ENCODE assay signal across 8 mouse cellular contexts in genomic region chr3:27316559-27317287, GRCm38 (mm10). TPM values are rescaled to one million over a fixed set of nuclear protein-coding genes. Genes with fewer than 3 reads are reported as not detected.
DNase-seq lines count a peak whose midpoint lies in the region; ATAC-seq and TF ChIP-seq lines count a peak whose summit lies in the region.

TSS of gene Tnfsf10 (plus strand) at chr3:27317028.

- H3K27me3 ChIP-seq in testis, adult 2 months (ENCODE audit: control insufficient read depth, insufficient read depth, low read length) = no peaks in the 10 kb centered on the region
- H3K27me3 ChIP-seq in midbrain, embryonic 14.5 days (ENCODE audit: control insufficient read depth, insufficient read depth, low read length) = no peaks in the 10 kb centered on the region
- no peaks in the 10 kb centered on the region for H3K27me3 ChIP-seq in forebrain, embryonic 15.5 days

- H3K9me3 ChIP-seq in midbrain, embryonic 14.5 days (ENCODE audit: control insufficient read depth, low read length) = no peaks in the 10 kb centered on the region
- H3K9me3 ChIP-seq in forebrain, embryonic 15.5 days = no peaks in the 10 kb centered on the region

- H3K9ac ChIP-seq in midbrain, embryonic 14.5 days (replicated peaks; ENCODE audit: low read length) = no peak within 1 kb of the TSS
- no peak within 1 kb of the TSS for H3K9ac ChIP-seq in forebrain, embryonic 15.5 days (replicated peaks)

- H3K27ac ChIP-seq in testis, adult 2 months (ENCODE audit: control insufficient read depth, insufficient read depth, low read depth, low read length) = 0 out of 2 replicates have a peak within 1 kb of the TSS, but pooled peaks have one; percentile 29
- no peak within 1 kb of the TSS for H3K27ac ChIP-seq in midbrain, embryonic 14.5 days (replicated peaks; ENCODE audit: low read depth, low read length)
- H3K27ac ChIP-seq in forebrain, embryonic 15.5 days (replicated peaks) = no peak within 1 kb of the TSS

- H3K4me3 ChIP-seq in testis, adult 2 months (ENCODE audit: control insufficient read depth, low read depth, low read length) = peak within 1 kb of the TSS; percentile 43
- no peak within 1 kb of the TSS for H3K4me3 ChIP-seq in midbrain, embryonic 14.5 days (replicated peaks; ENCODE audit: low read depth, low read length)
- no peak within 1 kb of the TSS for H3K4me3 ChIP-seq in forebrain, embryonic 15.5 days

- no peak within 1 kb of the TSS for H3K4me2 ChIP-seq in midbrain, embryonic 14.5 days (ENCODE audit: low read length)
- H3K4me2 ChIP-seq in forebrain, embryonic 15.5 days (replicated peaks) = no peak within 1 kb of the TSS

- WGBS in midbrain, embryonic 14.5 days = 69% methylated on average over 9 of the region's 9 CpGs
- WGBS in forebrain, embryonic 15.5 days = 70% methylated on average over 9 of the region's 9 CpGs

- H3K36me3 ChIP-seq in testis, adult 2 months (ENCODE audit: control insufficient read depth, insufficient read depth, low read length) = no peaks in the 10 kb centered on the region
- no peaks in the 10 kb centered on the region for H3K36me3 ChIP-seq in midbrain, embryonic 14.5 days (ENCODE audit: control insufficient read depth, insufficient read depth, low read length)
- H3K36me3 ChIP-seq in forebrain, embryonic 15.5 days = no peaks in the 10 kb centered on the region

- TF ChIP-seq CTCF in testis, adult 2 months (IDR thresholded peaks at IDR 0.05; ENCODE audit: control insufficient read depth, insufficient read depth, insufficient replicate concordance, low read depth, low read length) = no peak

- DNase-seq in gastrocnemius, adult 18-20 months (ENCODE audit: low spot score) = peak; percentile 43
- DNase-seq in gastrocnemius, postnatal 14 days = no peak
- peak; percentile 69 to 70 for DNase-seq in kidney, adult 8-10 months
- peak; percentile 81 for DNase-seq in lung, postnatal 36 days
- DNase-seq in midbrain, embryonic 14.5 days = no peak

- TF ChIP-seq POLR2A in testis, adult 2 months (IDR thresholded peaks at IDR 0.05; ENCODE audit: control insufficient read depth, low read depth, low read length) = no peak

- peak; percentile 78 for ATAC-seq in erythroblast, adult 5-6 weeks (replicated peaks; ENCODE audit: low FRiP score, poor library complexity, severe bottlenecking)
- ATAC-seq in midbrain, embryonic 14.5 days (ENCODE audit: low FRiP score, low TSS enrichment) = no peak
- ATAC-seq in forebrain, embryonic 15.5 days (replicated peaks) = no peak

- H3K4me1 ChIP-seq in testis, adult 2 months (ENCODE audit: control insufficient read depth, insufficient read depth, low read length) = no peaks in the 10 kb centered on the region
- H3K4me1 ChIP-seq in midbrain, embryonic 14.5 days (ENCODE audit: control insufficient read depth, insufficient read depth, low read length) = no peaks in the 10 kb centered on the region
- no peaks in the 10 kb centered on the region for H3K4me1 ChIP-seq in forebrain, embryonic 15.5 days

- intact Hi-C loops in gastrocnemius, postnatal 14 days (cut with DNase I; ENCODE audit: low total_unique reads) = no loop called here

RNA-seq across cellular contexts. Expression of gene Tnfsf10, which starts in this region (rescaled TPM):
- 1 to 10 TPM; 2.6 to 2.8 TPM for total RNA-seq in gastrocnemius, adult 18-20 months (2021)
- 1 to 10 TPM; 5.1 to 7.6 TPM for total RNA-seq in gastrocnemius, postnatal 14 days (2021)
- 3.3 TPM in 1 of 2 replicates, not detected in the other for total RNA-seq in erythroblast, adult 5-6 weeks (2015; ENCODE audit: low replicate concordance)
- total RNA-seq in erythroblast, adult 5-6 weeks (2017; ENCODE audit: low replicate concordance) = 0.84 TPM in 1 of 2 replicates, not detected in the other
- 0.12 and 0.21 TPM in 2 replicates for polyA plus RNA-seq in testis, adult 2 months (2012; rRNA removed)
- 0.13 TPM in 1 of 2 replicates, not detected in the other for polyA plus RNA-seq in midbrain, embryonic 14.5 days (2014; fragmentation: Nextera tagmentation; extraction: Ambion mirVana)
- polyA plus RNA-seq in forebrain, embryonic 15.5 days (2015; fragmentation: Nextera tagmentation; extraction: Ambion mirVana) = 0.10 and 0.17 TPM in 2 replicates

Comparison
In these comparisons a context has a peak if more than half of its experiments do, and no peak if none do; other contexts are left out.
1. DNase-seq: peak in gastrocnemius, adult 18-20 months (single experiment), kidney, adult 8-10 months (2 of 2) and lung, postnatal 36 days (single experiment); none in gastrocnemius, postnatal 14 days (single experiment) and midbrain, embryonic 14.5 days (single experiment).